30 mouse cellular contexts compared by ENCODE assay signal in the genomic region with DNA sequence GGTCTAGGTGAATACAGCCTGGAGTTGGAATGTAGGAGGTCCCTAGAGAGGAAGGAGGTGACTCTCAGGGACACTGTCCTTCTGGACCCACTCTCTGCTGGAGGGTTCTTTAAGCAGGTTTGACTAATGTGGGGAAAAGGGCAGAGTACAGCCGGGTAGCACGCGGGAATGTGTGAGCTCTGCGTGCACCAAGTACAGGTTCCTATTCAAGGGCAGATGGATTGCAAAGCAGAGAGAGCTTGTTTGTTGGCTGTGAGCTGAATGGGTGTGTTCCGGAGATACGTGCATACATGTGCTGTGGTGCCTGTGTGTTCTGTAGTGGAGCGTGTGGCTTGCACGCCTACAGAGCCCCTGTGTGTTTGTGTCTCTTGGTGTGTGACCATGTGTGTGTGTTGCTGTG. TPM values are rescaled to one million over a fixed set of nuclear protein-coding genes. Genes with fewer than 3 reads are reported as not detected.
DNase-seq lines count a peak whose midpoint lies in the region; ATAC-seq and TF ChIP-seq lines count a peak whose summit lies in the region.
"Had no signal": no experiment of that assay in that cellular context is flagged by ENCODE, and none has a peak within 500 bp of the region (broad histone marks: within the 10 kb centered on the region; RNA-seq: fewer than 3 reads in every experiment).

No protein-coding gene starts in this region.

- H3K27ac ChIP-seq in kidney, adult 2 months (ENCODE audit: insufficient read depth, low read depth, low read length), result no peak overlapping the region
- no peak overlapping the region for H3K27ac ChIP-seq in kidney, embryonic 14.5 days (ENCODE audit: low read depth, low read length)
- H3K27ac ChIP-seq in stomach, postnatal 0 days (replicated peaks), result peak overlapping the region; percentile 88
- H3K27ac ChIP-seq: heart, adult 2 months; heart, embryonic 15.5 days; midbrain, embryonic 12.5 days had no signal

- no peak overlapping the region for H3K9ac ChIP-seq in kidney, embryonic 14.5 days (ENCODE audit: low read depth, low read length)
- peak overlapping the region; percentile 43; the same call in 1 of the 2 replicates for H3K9ac ChIP-seq in stomach, postnatal 0 days (ENCODE audit: low read length)
- H3K9ac ChIP-seq: heart, embryonic 15.5 days; midbrain, embryonic 12.5 days had no signal

- 64% methylated on average over 8 of the region's 8 CpGs for WGBS in kidney, adult 2 months
- WGBS in kidney, embryonic 14.5 days, result 94% methylated on average over 8 of the region's 8 CpGs
- WGBS in stomach, postnatal 0 days, result 59% methylated on average over 8 of the region's 8 CpGs

- no peak for TF ChIP-seq POLR2A in kidney, adult 2 months (IDR thresholded peaks at IDR 0.05; ENCODE audit: low read depth, low read length)

- H3K27me3 ChIP-seq in kidney, adult 2 months (replicated peaks; ENCODE audit: control insufficient read depth, insufficient read depth, low read length), result no peaks in the 10 kb centered on the region
- peaks cover 8% of the 10 kb centered on the region; the same call in 1 of the 2 replicates for H3K27me3 ChIP-seq in kidney, embryonic 14.5 days (ENCODE audit: control insufficient read depth, insufficient read depth, low read length)
- no peaks in the 10 kb centered on the region for H3K27me3 ChIP-seq in stomach, postnatal 0 days (ENCODE audit: control insufficient read depth, insufficient read depth, low read length)

- H3K36me3 ChIP-seq in kidney, adult 2 months (ENCODE audit: control insufficient read depth, insufficient read depth, low read length), result no peaks in the 10 kb centered on the region
- no peaks in the 10 kb centered on the region for H3K36me3 ChIP-seq in kidney, embryonic 14.5 days (ENCODE audit: control insufficient read depth, insufficient read depth, low read length)
- H3K36me3 ChIP-seq in stomach, postnatal 0 days (ENCODE audit: control insufficient read depth, insufficient read depth, low read length), result no peaks in the 10 kb centered on the region
- H3K36me3 ChIP-seq: heart, embryonic 15.5 days; midbrain, embryonic 12.5 days had no signal

- TF ChIP-seq EP300 in stomach, postnatal 0 days (optimal IDR thresholded peaks at IDR 0.05), result no peak

- no peak for ATAC-seq in kidney, embryonic 14.5 days (ENCODE audit: low FRiP score, low TSS enrichment)
- ATAC-seq in stomach, postnatal 0 days (ENCODE audit: low FRiP score, low TSS enrichment), result peak; percentile 74
- ATAC-seq: forebrain, embryonic 14.5 days; hindbrain, embryonic 16.5 days had no signal

- peaks cover 3% of the 10 kb centered on the region; the same call in 1 of the 2 replicates for H3K4me1 ChIP-seq in kidney, adult 2 months (ENCODE audit: control insufficient read depth, insufficient read depth, low read length)
- peaks cover 5% of the 10 kb centered on the region; the same call in 1 of the 2 replicates for H3K4me1 ChIP-seq in kidney, embryonic 14.5 days (ENCODE audit: control insufficient read depth, insufficient read depth, low read length)
- H3K4me1 ChIP-seq in stomach, postnatal 0 days (replicated peaks; ENCODE audit: control insufficient read depth, insufficient read depth), result 0 out of 2 replicates have a peak, but pooled peaks cover 3% of the 10 kb centered on the region
- H3K4me1 ChIP-seq: midbrain, embryonic 12.5 days had no signal

- H3K4me2 ChIP-seq in kidney, embryonic 14.5 days (replicated peaks; ENCODE audit: low read depth, low read length), result no peak overlapping the region
- peak overlapping the region; percentile 47; the same call in 1 of the 2 replicates for H3K4me2 ChIP-seq in stomach, postnatal 0 days (replicated peaks; ENCODE audit: low read depth)
- H3K4me2 ChIP-seq: heart, embryonic 15.5 days; midbrain, embryonic 12.5 days had no signal

- no peaks in the 10 kb centered on the region for H3K9me3 ChIP-seq in kidney, embryonic 14.5 days (ENCODE audit: control insufficient read depth, low read length)
- H3K9me3 ChIP-seq in stomach, postnatal 0 days (ENCODE audit: control insufficient read depth, low read length), result no peaks in the 10 kb centered on the region
- H3K9me3 ChIP-seq: heart, embryonic 15.5 days; midbrain, embryonic 12.5 days had no signal

- peak; percentile 74 for DNase-seq in kidney, adult 2 months
- DNase-seq in urinary bladder, postnatal 14 days (ENCODE audit: low spot score), result peak; percentile 29
- DNase-seq in urinary bladder, postnatal 10 days (ENCODE audit: low spot score), result no peak
- DNase-seq in kidney, postnatal 25 days, result peak; percentile 52 to 78
- peak; percentile 71 for DNase-seq in stomach, postnatal 0 days (ENCODE audit: low spot score)
- DNase-seq in gastrocnemius, adult 8-10 months (ENCODE audit: low spot score in 2 of 2), result no peak
- no peak for DNase-seq in embryo, embryonic 11 days
- DNase-seq: adrenal gland, postnatal 25 days; cerebellum, adult 2 months; cerebellum, postnatal 36 days; gastrocnemius, postnatal 25 days; heart, adult 2 months; lung, postnatal 10 days; retina, postnatal 1 day; thymus, adult 18-20 months had no signal

- no peak for TF ChIP-seq CTCF in kidney, adult 2 months (conservative IDR thresholded peaks at IDR 0.05; ENCODE audit: insufficient read depth, insufficient read length, low read depth, low read length)
- TF ChIP-seq CTCF in stomach, postnatal 0 days (IDR thresholded peaks at IDR 0.05; ENCODE audit: low read depth), result no peak

- no peak overlapping the region for H3K4me3 ChIP-seq in kidney, adult 2 months (ENCODE audit: insufficient read depth, low read depth, low read length)
- no peak overlapping the region for H3K4me3 ChIP-seq in kidney, embryonic 14.5 days (ENCODE audit: low read length)
- no peak overlapping the region for H3K4me3 ChIP-seq in stomach, postnatal 0 days (ENCODE audit: low read depth, low read length)
- H3K4me3 ChIP-seq: erythroblast, embryonic 14.5 days; heart, adult 2 months; heart, embryonic 15.5 days; midbrain, embryonic 12.5 days had no signal

RNA-seq across cellular contexts. Expression of a gene that starts 6.8 kb away (rescaled TPM):
- polyA plus RNA-seq in kidney, adult 2 months (2012; rRNA removed), result 0.69 and 1.0 TPM in 2 replicates
- 4.5 and 6.0 TPM in 2 replicates for polyA plus RNA-seq in kidney, embryonic 14.5 days (2014; fragmentation: Nextera tagmentation; extraction: Ambion mirVana)
- 15.6 and 21.6 TPM in 2 replicates for polyA plus RNA-seq in stomach, postnatal 0 days (2015; fragmentation: Nextera tagmentation; extraction: Ambion mirVana)
- not detected for total RNA-seq in gastrocnemius, adult 8-10 months (2022)
- total RNA-seq: gastrocnemius, postnatal 25 days; heart, adult 2 months had no signal
- polyA plus RNA-seq: erythroblast, embryonic 14.5 days had no signal

RNA-seq across cellular contexts. Expression of a gene that starts 13.7 kb away (rescaled TPM):
- 0.52 and 0.81 TPM in 2 replicates for polyA plus RNA-seq in kidney, adult 2 months (2012; rRNA removed)
- polyA plus RNA-seq in kidney, embryonic 14.5 days (2014; fragmentation: Nextera tagmentation; extraction: Ambion mirVana), result not detected in 2 replicates
- polyA plus RNA-seq in stomach, postnatal 0 days (2015; fragmentation: Nextera tagmentation; extraction: Ambion mirVana), result not detected in 2 replicates
- not detected for total RNA-seq in gastrocnemius, adult 8-10 months (2022)
- total RNA-seq: adrenal gland, postnatal 25 days; CH12.LX; gastrocnemius, postnatal 25 days; heart, adult 2 months; hematopoietic stem cell, adult 5-6 weeks; layer of hippocampus, postnatal 25 days; left cerebral cortex, postnatal 10 days; megakaryocyte progenitor cell, adult 5-6 weeks; MEL; monocyte, adult 5-6 weeks had no signal
- polyA plus RNA-seq: cerebellum, adult 2 months; erythroblast, embryonic 14.5 days; forebrain, embryonic 14.5 days; heart, adult 2 months; heart, embryonic 15.5 days; hindbrain, embryonic 16.5 days; midbrain, embryonic 12.5 days; neural tube, embryonic 11.5 days had no signal

RNA-seq across cellular contexts. Expression of a gene that starts 27.5 kb away (rescaled TPM):
- polyA plus RNA-seq in kidney, adult 2 months (2012; rRNA removed), result 14.8 and 65.1 TPM in 2 replicates
- polyA plus RNA-seq in kidney, embryonic 14.5 days (2014; fragmentation: Nextera tagmentation; extraction: Ambion mirVana), result 8.9 and 12.1 TPM in 2 replicates
- 18.0 and 20.3 TPM in 2 replicates for polyA plus RNA-seq in stomach, postnatal 0 days (2015; fragmentation: Nextera tagmentation; extraction: Ambion mirVana)
- under 1 TPM in 1 of 4 experiments, not detected in 3; 0.85 TPM for total RNA-seq in gastrocnemius, adult 8-10 months (2022)

RNA-seq across cellular contexts. Expression of a gene that starts 35.0 kb away (rescaled TPM):
- polyA plus RNA-seq in kidney, adult 2 months (2012; rRNA removed), result 5.6 and 5.9 TPM in 2 replicates
- polyA plus RNA-seq in kidney, embryonic 14.5 days (2014; fragmentation: Nextera tagmentation; extraction: Ambion mirVana), result 9.3 and 12.4 TPM in 2 replicates
- 1.3 TPM in 2 replicates for polyA plus RNA-seq in stomach, postnatal 0 days (2015; fragmentation: Nextera tagmentation; extraction: Ambion mirVana)
- 1 to 10 TPM; 1.0 to 2.3 (median 1.9) TPM for total RNA-seq in gastrocnemius, adult 8-10 months (2022)

RNA-seq across cellular contexts. Expression of a gene that starts 48.7 kb away (rescaled TPM):
- not detected in 2 replicates for polyA plus RNA-seq in kidney, adult 2 months (2012; rRNA removed)
- polyA plus RNA-seq in kidney, embryonic 14.5 days (2014; fragmentation: Nextera tagmentation; extraction: Ambion mirVana), result not detected in 2 replicates
- polyA plus RNA-seq in stomach, postnatal 0 days (2015; fragmentation: Nextera tagmentation; extraction: Ambion mirVana), result not detected in 2 replicates
- under 1 TPM; 0.39 to 0.96 (median 0.60) TPM for total RNA-seq in gastrocnemius, adult 8-10 months (2022)
- total RNA-seq: adrenal gland, postnatal 25 days; heart, adult 2 months; layer of hippocampus, postnatal 25 days; left cerebral cortex, postnatal 10 days; MEL had no signal
- polyA plus RNA-seq: erythroblast, embryonic 14.5 days; forebrain, embryonic 14.5 days; heart, adult 2 months; large intestine, adult 2 months had no signal

Comparison
In these comparisons a context has a peak if more than half of its experiments do, and no peak if none do; other contexts are left out.
1. DNase-seq: peak in kidney, adult 2 months (single experiment), urinary bladder, postnatal 14 days (single experiment), kidney, postnatal 25 days (2 of 2) and stomach, postnatal 0 days (single experiment); none in urinary bladder, postnatal 10 days (single experiment), gastrocnemius, adult 8-10 months (0 of 2) and embryo, embryonic 11 days (single experiment).